Mouse (Mus musculus) mouse trophoblast stem cell (cell line): ENCODE measurements around the gene Rgp1.

Experiments
- in situ Hi-C, 2 experiments: fragments of 300-500 bp; cut with MseI, MboI; formaldehyde crosslinking; loops; 2 replicates in 1 of 2; 3 replicates in 1 of 2; pipeline ENCODE4 v1.15.1; 2025

Gene Rgp1

DNA sequence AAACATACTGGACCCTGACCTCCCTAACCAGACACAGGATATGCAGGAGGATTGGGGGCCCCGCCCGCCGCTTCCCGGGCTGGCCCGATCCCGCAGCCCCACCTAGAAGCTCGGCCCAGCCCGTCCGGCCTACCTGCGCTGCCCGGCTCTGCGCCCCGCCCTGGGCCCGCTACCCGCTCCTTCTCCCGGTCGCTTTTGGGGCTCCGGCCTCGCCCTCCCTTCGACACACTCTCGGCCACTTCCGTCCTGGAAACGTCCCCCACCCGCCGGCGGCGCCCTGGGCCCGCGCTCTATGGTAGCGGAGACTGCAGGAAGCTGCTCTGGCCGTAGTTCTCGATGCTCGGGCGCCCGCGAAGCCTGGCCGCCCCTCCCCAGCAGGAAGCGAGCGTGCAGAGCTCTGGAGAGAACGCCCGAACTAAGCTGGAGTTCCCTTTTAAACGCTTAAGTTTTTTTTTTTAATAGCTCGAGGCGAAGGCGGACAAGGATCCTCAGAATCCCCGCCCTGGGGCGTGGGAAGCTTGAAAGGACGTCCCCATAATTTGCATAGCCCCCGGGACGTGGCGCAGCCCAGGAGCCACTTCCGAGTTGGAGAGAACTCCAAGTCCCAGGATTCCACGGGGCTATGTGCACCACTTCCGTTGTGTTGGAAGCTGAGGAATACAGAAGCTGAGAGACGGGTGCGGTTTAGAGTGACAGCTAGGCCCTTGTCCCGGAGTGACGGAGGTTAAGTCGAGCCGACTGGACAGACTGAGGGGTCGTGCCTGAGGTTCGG lies 16.3 kb upstream of the Rgp1 start, which contains the start of the genes Creb3 and Tln1:
TSS of gene Creb3 (plus strand) at position 336 of the 772 bp plus-strand sequence.
TSS of gene Tln1 (minus strand) at position 695 of the 772 bp plus-strand sequence.
- in situ Hi-C loops = no loop called here

GRCm38 (mm10) chr4:43562769-43563600 lies 15.5 kb upstream of the Rgp1 start:
- in situ Hi-C loops = no loop called here

DNA sequence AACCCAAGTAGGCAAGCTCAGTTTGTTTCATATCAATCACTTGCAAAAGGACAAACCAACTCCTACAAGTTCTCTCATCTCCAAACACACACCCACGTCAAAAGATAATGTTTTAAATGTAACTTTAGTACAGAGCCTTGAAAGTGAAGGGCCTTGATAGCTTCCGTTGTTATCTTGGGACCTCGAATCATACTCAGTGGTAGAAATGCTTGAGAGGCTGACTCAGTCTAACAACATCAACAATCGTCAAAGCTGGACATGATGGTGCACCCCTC lies 15.0 kb upstream of the Rgp1 start:
- in situ Hi-C loops = no loop called here

GRCm38 (mm10) chr4:43564231-43564630 lies 14.3 kb upstream of the Rgp1 start:
- in situ Hi-C loops = no loop called here

GRCm38 (mm10) chr4:43567140-43567539 lies 11.4 kb upstream of the Rgp1 start:
- in situ Hi-C loops = no loop called here

GRCm38 (mm10) chr4:43571395-43572045 lies 7.0 kb upstream of the Rgp1 start:
- in situ Hi-C loops = no loop called here

DNA sequence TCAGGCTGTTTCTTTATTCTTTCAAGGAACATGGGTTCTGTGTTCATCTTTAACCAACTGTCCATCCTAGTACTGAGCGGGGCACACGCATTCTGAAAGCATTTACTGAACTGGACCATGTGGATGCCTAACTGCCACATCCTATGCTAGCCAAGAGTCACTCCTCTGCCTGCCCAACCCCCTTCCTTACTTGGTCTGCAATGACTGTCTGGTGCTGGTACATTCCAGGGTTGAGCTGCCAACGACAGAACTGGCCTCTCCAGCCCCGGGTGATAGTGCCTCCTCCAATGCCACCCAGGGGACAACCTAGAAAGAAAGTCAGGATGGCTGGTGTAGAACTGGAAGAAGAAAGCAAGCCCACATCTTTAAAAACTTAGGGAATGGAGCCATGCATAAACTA lies 5.0 kb upstream of the Rgp1 start:
- in situ Hi-C loops = no loop called here

DNA sequence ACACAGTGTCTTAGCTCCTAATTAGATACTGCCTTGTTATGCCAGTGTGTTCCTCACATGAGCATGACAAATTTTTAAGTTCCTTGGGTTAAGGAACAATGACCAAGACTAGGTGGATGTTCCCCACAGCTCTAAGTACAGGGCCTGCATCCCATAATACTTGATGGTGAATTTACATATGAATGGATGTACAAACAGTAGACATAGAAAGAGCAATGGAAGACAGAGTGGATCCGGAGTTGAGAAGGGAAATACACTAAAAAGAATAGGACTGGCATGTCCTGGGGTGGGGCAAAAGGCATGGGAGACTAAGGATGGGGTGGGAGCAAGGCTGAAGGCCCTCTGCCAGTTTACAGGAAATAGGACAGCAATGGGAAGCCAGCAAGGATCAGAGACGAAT lies 3.2 kb upstream of the Rgp1 start:
- in situ Hi-C loops = no loop called here

DNA sequence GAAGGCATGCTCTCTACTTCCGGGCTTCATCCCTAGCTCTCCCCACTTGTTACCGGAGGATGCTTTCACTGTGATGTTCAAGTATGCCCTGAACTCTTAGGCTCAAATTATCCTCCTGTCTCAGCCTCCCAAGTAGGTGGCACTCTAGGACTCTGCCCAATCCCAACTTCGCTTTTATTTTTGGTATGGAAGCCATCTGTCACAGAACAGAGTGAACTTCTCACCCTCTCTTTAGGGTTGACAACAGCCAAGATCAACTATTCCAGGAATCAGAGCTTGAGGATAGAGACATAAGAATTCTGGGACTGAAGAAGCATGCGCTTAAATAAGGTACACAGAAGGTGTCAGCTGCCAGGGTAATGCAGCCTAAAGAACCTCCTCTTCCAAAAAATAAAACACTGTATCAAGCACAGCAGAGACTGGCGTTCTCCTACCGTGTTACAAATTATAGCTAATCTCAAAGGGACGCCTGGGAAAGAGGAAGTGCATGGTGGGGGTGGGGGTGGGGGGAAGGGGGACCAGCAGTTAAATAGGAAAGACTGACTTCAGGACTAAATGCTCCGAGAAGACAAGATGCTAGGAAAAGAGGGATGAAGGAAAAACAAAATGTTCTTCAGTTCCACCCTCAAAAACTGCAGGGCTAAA lies 1.2 kb upstream of the Rgp1 start:
- in situ Hi-C loops = no loop called here

GRCm38 (mm10) chr4:43579256-43579655 lies 741 bp downstream of the Rgp1 start:
- in situ Hi-C loops = no loop called here

DNA sequence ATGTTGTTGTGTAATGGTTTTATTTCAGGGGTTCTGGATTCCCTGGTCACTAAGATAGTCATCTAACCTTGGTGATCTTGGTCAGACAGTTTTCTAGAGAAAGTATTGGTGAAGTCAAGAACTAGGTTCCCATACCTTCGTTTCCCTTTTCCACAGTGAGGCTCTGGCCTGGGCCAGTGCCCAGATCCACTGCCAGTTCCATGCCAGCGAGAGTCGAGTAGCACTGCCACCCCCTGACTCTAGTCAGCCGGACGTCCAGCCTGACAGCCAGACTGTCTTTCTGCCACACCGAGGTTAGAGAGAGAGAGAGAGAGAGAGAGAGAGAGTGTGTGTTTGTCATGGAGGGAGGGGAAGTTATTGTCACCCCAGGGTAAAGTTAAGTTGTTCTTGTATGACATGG lies 1.2 kb downstream of the Rgp1 start:
- in situ Hi-C loops = no loop called here

GRCm38 (mm10) chr4:43580721-43581120 lies 2.2 kb downstream of the Rgp1 start:
- in situ Hi-C loops = no loop called here

GRCm38 (mm10) chr4:43581381-43581780 lies 2.9 kb downstream of the Rgp1 start:
- in situ Hi-C loops = no loop called here

- in situ Hi-C loops = no loop called here
Observed at GRCm38 (mm10) chr4:43582241-43582640, 3.7 kb downstream of the Rgp1 start.

DNA sequence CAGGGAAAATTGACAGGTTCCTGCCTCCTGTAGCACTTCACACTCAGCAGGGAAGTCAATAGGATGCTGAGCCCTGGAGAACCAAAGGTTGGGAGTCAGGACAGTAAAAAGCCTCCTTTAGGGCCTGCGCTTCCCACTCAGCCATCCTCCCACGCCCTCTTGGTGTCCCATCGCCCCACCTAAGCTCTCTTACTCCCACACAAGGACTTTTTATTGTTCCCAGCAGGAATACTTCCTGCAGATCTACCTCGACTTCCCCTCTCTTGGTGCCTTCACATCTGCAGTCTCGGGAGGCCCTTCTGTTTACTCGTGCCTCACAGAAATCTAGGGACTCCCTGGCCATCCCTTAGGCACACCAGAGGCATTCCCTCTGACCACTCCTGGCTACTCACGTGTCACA lies 4.9 kb downstream of the Rgp1 start:
- in situ Hi-C loops = no loop called here

- in situ Hi-C loops = no loop called here
Observed at GRCm38 (mm10) chr4:43584444-43585416, 6.2 kb downstream of the Rgp1 start, which contains the start of gene Msmp. Msmp (minus strand) TSS chr4:43584494.

GRCm38 (mm10) chr4:43585682-43586081 lies 7.2 kb downstream of the Rgp1 start:
- in situ Hi-C loops = no loop called here

- in situ Hi-C loops = no loop called here
Observed at GRCm38 (mm10) chr4:43586411-43586810, 7.9 kb downstream of the Rgp1 start.

DNA sequence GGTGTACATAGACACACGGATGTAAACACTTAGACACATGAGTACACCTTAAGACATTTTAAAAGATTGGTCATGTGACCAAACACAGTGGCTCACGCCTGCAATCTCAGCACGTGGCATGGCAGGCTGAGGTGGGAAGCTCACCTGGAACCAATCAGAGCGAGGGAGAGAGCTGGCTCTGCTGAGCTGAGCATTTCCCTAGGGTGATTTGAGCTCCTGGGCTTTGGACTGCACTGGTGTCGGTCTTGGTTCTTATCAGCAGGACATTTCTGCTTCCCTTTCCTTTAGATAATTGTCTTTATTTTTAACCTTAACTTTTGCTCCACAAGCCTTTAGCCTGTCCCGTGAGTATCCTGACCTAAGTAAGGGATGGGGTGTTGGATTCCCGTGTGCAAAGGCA lies 9.2 kb downstream of the Rgp1 start:
- in situ Hi-C loops = no loop called here

- in situ Hi-C loops = no loop called here
Observed at GRCm38 (mm10) chr4:43591543-43591942, 13.0 kb downstream of the Rgp1 start.

GRCm38 (mm10) chr4:43591961-43592360 lies 13.4 kb downstream of the Rgp1 start:
- in situ Hi-C loops = no loop called here
